Mouse (Mus musculus): Measurements from ENCODE around the gene Cmc2. TPM values are rescaled to one million over a fixed set of nuclear protein-coding genes. Genes with fewer than 3 reads are reported as not detected.

Gene Cmc2
- polyA plus RNA-seq (2014; fragmentation: Illumina TruSeq; extraction: RNeasy Lipid Tissue Mini Kit (QIAGEN cat#74804); ENCODE audit: low read depth, low replicate concordance): 11.9 TPM

GRCm38 (mm10) chr8:116921337-116922059 lies at the start of gene Cmc2, which contains the start of gene Cenpn:
Gene Cmc2, minus strand, starts transcription at chr8:116921455.
Gene Cenpn, plus strand, starts transcription at chr8:116921730.

GRCm38 (mm10) chr8:116943161-116943554 lies 21.9 kb upstream of the Cmc2 start, which contains the start of gene Atmin:
Gene Atmin, plus strand, starts transcription at chr8:116943393.

Other genes with a start within 250 kb of the Cmc2 start
- 2.2 TPM for gene Cdyl2, start 188.5 kb downstream of the Cmc2 start, polyA plus RNA-seq (2014; fragmentation: Illumina TruSeq; extraction: RNeasy Lipid Tissue Mini Kit (QIAGEN cat#74804); ENCODE audit: low read depth, low replicate concordance)
- gene Cenpn, start 275 bp upstream of the Cmc2 start, polyA plus RNA-seq (2014; fragmentation: Illumina TruSeq; extraction: RNeasy Lipid Tissue Mini Kit (QIAGEN cat#74804); ENCODE audit: low read depth, low replicate concordance): 3.6 TPM
- gene Atmin, start 21.9 kb upstream of the Cmc2 start, polyA plus RNA-seq (2014; fragmentation: Illumina TruSeq; extraction: RNeasy Lipid Tissue Mini Kit (QIAGEN cat#74804); ENCODE audit: low read depth, low replicate concordance): 13.3 TPM
- 6.5 TPM for gene 1700030J22Rik, start 57.5 kb upstream of the Cmc2 start, polyA plus RNA-seq (2014; fragmentation: Illumina TruSeq; extraction: RNeasy Lipid Tissue Mini Kit (QIAGEN cat#74804); ENCODE audit: low read depth, low replicate concordance)
- gene Gcsh, start 72.1 kb upstream of the Cmc2 start, polyA plus RNA-seq (2014; fragmentation: Illumina TruSeq; extraction: RNeasy Lipid Tissue Mini Kit (QIAGEN cat#74804); ENCODE audit: low read depth, low replicate concordance): 110 TPM
- gene Pkd1l2, start 161.0 kb upstream of the Cmc2 start, polyA plus RNA-seq (2014; fragmentation: Illumina TruSeq; extraction: RNeasy Lipid Tissue Mini Kit (QIAGEN cat#74804); ENCODE audit: low read depth, low replicate concordance): 0.16 TPM
- gene Bco1, start 174.4 kb upstream of the Cmc2 start, polyA plus RNA-seq (2014; fragmentation: Illumina TruSeq; extraction: RNeasy Lipid Tissue Mini Kit (QIAGEN cat#74804); ENCODE audit: low read depth, low replicate concordance): 0.52 TPM
- gene Gan, start 236.7 kb upstream of the Cmc2 start, polyA plus RNA-seq (2014; fragmentation: Illumina TruSeq; extraction: RNeasy Lipid Tissue Mini Kit (QIAGEN cat#74804); ENCODE audit: low read depth, low replicate concordance): 3.0 TPM